Mouse (Mus musculus) embryonic facial prominence, embryonic 14.5 days (tissue): ENCODE data around the gene Psmc5. TPM values are rescaled to one million over a fixed set of nuclear protein-coding genes. Genes with fewer than 3 reads are reported as not detected.

Experiments
- ATAC-seq: fragments of 200-750 bp; cut with Nextera tagmentation; 2 replicates; pipeline ENCODE4 v1.8.0; 2017; ENCODE audit warnings: low read depth, moderate number of reproducible peaks, moderate TSS enrichment
- DNase-seq: peaks from one replicate; pipeline ENCODE4 v3.0.0-alpha.2; 2015; ENCODE audit warnings: low spot score
- H3K27ac ChIP-seq: fragments of 300-500 bp; sonication (generic); replicated peaks from 2 replicates; pipeline ENCODE4 v1.5.1; 2014; ENCODE audit warnings: low read depth, mild to moderate bottlenecking, low read length, moderate library complexity
- H3K27me3 ChIP-seq: fragments of 300-500 bp; sonication (generic); replicated peaks from 2 replicates; pipeline ENCODE4 v1.6.1; 2014; ENCODE audit warnings: low read length; ENCODE audit not compliant: control insufficient read depth, insufficient read depth
- H3K36me3 ChIP-seq: fragments of 300-500 bp; sonication (generic); 2 replicates; pipeline ENCODE4 v1.6.1; 2014; ENCODE audit warnings: low read length, mixed read lengths; ENCODE audit not compliant: control insufficient read depth, insufficient read depth
- H3K4me1 ChIP-seq: fragments of 300-500 bp; sonication (generic); 2 replicates; pipeline ENCODE4 v1.6.1; 2014; ENCODE audit warnings: antibody characterized with exemption, low read length; ENCODE audit not compliant: control insufficient read depth, insufficient read depth
- H3K4me2 ChIP-seq: fragments of 300-500 bp; sonication (generic); 2 replicates; pipeline ENCODE4 v1.6.1; 2014; ENCODE audit warnings: low read depth, mild to moderate bottlenecking, low read length, moderate library complexity, mixed read lengths
- H3K4me3 ChIP-seq: fragments of 300-500 bp; sonication (generic); 2 replicates; pipeline ENCODE4 v1.5.1; 2014; ENCODE audit warnings: low read depth, mild to moderate bottlenecking, low read length
- H3K9ac ChIP-seq: fragments of 300-500 bp; sonication (generic); 2 replicates; pipeline ENCODE4 v1.6.1; 2014; ENCODE audit warnings: low read depth, mild to moderate bottlenecking, low read length, moderate library complexity, mixed read lengths
- H3K9me3 ChIP-seq: fragments of 300-500 bp; sonication (generic); 2 replicates; pipeline ENCODE4 v1.6.1; 2016; ENCODE audit warnings: low read length; ENCODE audit not compliant: control insufficient read depth
- WGBS: fragments of 180-500 bp; shearing (Covaris S2); extraction: QIAGEN DNeasy Blood & Tissue Kit; methylation state at CpG from one replicate; pipeline ENCODE4 v1.1.7; 2014; 5-methylcytosine and 5-hydroxymethylcytosine counted together
- polyA plus RNA-seq: library from polyadenylated mRNA; unstranded; fragments of >200 nt; fragmentation: Nextera tagmentation; extraction: Ambion mirVana; gene quantifications from 2 replicates; pipeline ENCODE4 v1.2.1, GENCODE M21; 2014

Gene Psmc5
- polyA plus RNA-seq, 1 experiment from 2014 or later = 231 TPM

- H3K36me3 ChIP-seq = peaks cover 69% of the 10 kb centered on the region
- H3K9ac ChIP-seq = no peak overlapping the region
- no peaks in the 10 kb centered on the region for H3K9me3 ChIP-seq
- no peaks in the 10 kb centered on the region for H3K27me3 ChIP-seq
- no peak overlapping the region for H3K27ac ChIP-seq
- H3K4me3 ChIP-seq = no peak overlapping the region
- peaks cover 33% of the 10 kb centered on the region for H3K4me1 ChIP-seq
- DNase-seq = no peak
- no peak overlapping the region for H3K4me2 ChIP-seq
- ATAC-seq = no peak
- 90% methylated on average over 10 of the region's 10 CpGs for WGBS
Observed at GRCm38 (mm10) chr11:106266431-106266830, 10.5 kb downstream of the Psmc5 start.

- Histone ChIP-seq H3K27me3 (no peaks in the 10 kb centered on the region), H3K9me3 (no peaks in the 10 kb centered on the region), H3K4me3 (peak overlapping the region; percentile 17; the same call in 1 of the 2 replicates), H3K9ac (no peak overlapping the region; the same call in 1 of the 2 replicates), H3K27ac (peak overlapping the region; percentile 77), H3K36me3 (peaks cover 59% of the 10 kb centered on the region), H3K4me1 (peaks cover 33% of the 10 kb centered on the region), H3K4me2 (peak overlapping the region; percentile 43)
- 66% methylated on average over 13 of the region's 15 CpGs for WGBS
- ATAC-seq = peak; percentile 38; the same call in 1 of the 2 replicates
- peak; percentile 81 for DNase-seq
Observed at GRCm38 (mm10) chr11:106267311-106267852, 11.4 kb downstream of the Psmc5 start.

- 76% methylated on average over 5 of the region's 5 CpGs for WGBS
- Histone ChIP-seq H3K36me3 (peaks cover 54% of the 10 kb centered on the region), H3K27me3 (no peaks in the 10 kb centered on the region), H3K27ac (peak overlapping the region; percentile 77), H3K4me3 (no peak overlapping the region), H3K4me1 (peaks cover 33% of the 10 kb centered on the region), H3K4me2 (peak overlapping the region; percentile 43), H3K9me3 (no peaks in the 10 kb centered on the region), H3K9ac (peak overlapping the region; percentile 27)
- DNase-seq (no peak), ATAC-seq (no peak; the same call in 1 of the 2 replicates)
Observed at GRCm38 (mm10) chr11:106267871-106268270, 11.9 kb downstream of the Psmc5 start.

DNA sequence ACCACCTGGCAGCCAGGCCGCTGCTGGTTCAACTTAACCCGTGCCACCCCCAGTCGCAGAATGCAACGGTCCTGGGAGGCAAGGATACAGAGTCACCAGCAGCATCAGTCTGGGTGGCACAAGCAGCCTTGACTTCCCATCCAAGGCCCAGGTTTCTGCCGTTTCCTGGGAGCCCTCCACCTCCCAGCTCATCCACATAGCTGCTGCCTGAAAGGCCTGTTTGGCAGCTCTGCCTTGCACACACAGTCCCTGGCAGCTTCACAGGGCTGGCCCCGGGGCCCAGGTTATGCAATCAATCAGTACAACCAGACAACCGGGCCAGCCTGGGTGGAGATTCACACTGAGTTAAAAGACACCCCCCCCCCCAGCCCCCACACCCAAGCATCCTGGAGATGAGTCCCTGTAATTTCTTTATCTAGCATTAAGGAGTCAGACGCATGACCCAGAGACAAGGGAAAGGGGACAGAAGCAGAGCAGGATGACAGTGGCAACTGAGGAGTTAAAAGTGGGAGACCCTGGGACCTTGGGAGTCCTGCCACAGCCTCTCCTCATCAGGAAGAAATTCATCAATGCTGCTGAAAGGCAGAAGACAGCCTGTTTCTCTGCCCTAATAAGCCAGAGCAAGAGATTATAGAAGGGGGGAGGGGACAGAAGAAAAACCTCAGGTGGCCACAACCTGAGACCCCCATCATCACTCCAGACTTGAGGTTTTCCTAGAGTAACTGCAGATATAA lies 12.5 kb downstream of the Psmc5 start:
- H3K9me3 ChIP-seq = no peaks in the 10 kb centered on the region
- peaks cover 33% of the 10 kb centered on the region for H3K4me1 ChIP-seq
- WGBS = 37% methylated on average over 8 of the region's 8 CpGs
- H3K4me2 ChIP-seq = peak overlapping the region; percentile 43
- peak; percentile 83 for DNase-seq
- peak overlapping the region; percentile 35 for H3K9ac ChIP-seq
- H3K36me3 ChIP-seq = peaks cover 48% of the 10 kb centered on the region
- no peak for ATAC-seq
- H3K27me3 ChIP-seq = no peaks in the 10 kb centered on the region
- peak overlapping the region; percentile 13; the same call in 1 of the 2 replicates for H3K4me3 ChIP-seq
- H3K27ac ChIP-seq = peak overlapping the region; percentile 77

DNA sequence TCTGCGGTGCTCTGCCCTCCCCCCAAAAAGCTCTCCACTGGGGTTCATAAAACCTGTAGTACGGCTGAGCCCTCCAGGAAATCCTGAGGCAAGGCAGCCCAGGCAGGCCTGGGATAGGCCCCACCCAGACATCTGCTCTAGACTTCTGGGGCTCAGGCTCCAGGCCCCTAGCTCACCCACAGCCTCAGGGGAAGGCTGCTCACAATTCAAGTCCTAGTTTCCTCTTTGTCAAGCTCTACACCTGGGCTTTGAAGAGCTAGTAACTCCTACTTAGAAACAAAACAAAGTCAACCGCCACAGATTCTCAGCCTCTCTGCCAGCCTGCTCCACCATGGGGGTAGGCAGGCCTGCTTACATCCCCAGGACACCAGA lies 13.1 kb downstream of the Psmc5 start:
- Histone ChIP-seq H3K27me3 (no peaks in the 10 kb centered on the region), H3K4me3 (peak overlapping the region; percentile 13; the same call in 1 of the 2 replicates), H3K4me2 (peak overlapping the region; percentile 43), H3K36me3 (peaks cover 42% of the 10 kb centered on the region), H3K9ac (peak overlapping the region; percentile 35), H3K4me1 (peaks cover 33% of the 10 kb centered on the region), H3K9me3 (no peaks in the 10 kb centered on the region), H3K27ac (peak overlapping the region; percentile 77)
- no peak; the same call in 1 of the 2 replicates for ATAC-seq
- peak; percentile 87 for DNase-seq
- WGBS = 28% methylated on average over 3 of the region's 3 CpGs

DNA sequence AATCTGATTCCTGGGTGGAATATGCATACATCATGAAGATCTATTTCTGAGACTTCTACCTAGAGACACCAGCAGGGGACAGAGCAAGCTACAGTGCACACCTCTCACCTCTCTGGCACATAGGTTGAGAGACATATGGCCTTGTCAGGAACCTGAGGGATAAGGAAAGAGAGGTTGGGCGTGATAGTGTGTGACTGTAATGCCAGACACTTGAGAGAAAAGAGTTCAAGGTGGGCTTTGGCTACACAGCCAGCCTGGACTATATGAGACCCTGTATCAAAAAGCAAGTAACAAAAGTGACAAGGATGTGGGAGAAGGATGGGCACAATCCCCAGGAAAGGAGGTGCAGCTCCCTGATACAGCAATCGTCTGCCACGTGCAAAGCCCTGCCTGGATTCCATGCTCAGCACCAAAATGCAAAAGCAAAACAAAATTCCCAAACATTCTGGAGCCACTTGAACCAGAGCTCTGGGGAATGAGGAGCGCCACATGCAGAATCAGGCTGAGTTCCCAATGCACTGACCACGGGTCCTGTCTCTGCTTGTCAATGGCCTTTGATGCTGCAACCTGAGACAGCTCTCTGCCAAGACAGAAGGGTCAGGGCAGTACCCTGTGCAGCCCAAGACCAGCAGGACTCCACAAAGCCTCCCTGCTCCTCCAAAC lies 15.3 kb downstream of the Psmc5 start:
- 25% methylated on average over 5 of the region's 5 CpGs for WGBS
- Histone ChIP-seq H3K4me3 (peak overlapping the region; percentile 98), H3K4me2 (peak overlapping the region; percentile 80), H3K27me3 (no peaks in the 10 kb centered on the region), H3K36me3 (peaks cover 20% of the 10 kb centered on the region), H3K9ac (peak overlapping the region; percentile 99), H3K4me1 (peaks cover 45% of the 10 kb centered on the region), H3K9me3 (no peaks in the 10 kb centered on the region), H3K27ac (peak overlapping the region; percentile 95)
- ATAC-seq = no peak
- no peak for DNase-seq

DNA sequence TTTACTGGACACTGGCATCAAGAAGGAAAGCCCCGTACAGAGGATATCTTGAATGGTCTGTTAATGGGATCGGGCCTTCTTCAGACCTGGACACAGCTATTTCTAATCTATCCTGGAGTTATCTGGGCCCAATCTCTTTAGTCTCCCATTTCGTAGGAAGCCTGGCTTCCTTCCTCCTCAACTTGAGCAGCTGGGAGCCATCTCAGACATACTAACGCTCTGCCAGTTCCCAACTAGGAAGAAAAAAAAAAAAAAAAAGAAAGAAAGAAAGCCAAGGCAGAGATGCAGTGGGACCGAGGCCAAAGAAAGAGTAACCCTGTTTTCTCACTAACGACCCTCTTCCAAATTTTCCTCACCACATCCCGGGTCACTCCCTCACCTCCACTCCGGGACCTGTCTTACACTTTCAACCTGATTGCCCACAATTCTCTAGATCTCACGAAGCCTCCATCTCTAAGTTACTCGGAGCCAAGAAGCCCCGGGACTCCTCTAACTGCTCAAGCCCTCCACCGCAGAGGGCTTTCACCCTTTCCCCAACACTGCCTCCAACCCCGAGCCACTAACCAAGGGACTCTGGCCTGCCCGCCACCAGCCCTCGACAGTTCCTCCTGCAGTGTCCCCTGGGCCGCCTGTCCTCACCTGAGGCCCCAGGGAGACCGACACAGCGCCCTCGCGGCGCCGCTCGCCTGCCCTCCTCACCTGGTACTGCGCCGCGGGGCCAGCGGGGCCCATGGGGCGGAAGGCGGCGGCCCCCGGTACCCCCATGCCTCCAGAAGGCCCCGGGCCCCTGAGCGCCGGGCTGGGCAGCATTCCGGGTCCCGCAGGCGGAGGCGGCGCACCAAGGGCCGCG lies 16.1 kb downstream of the Psmc5 start:
- Histone ChIP-seq H3K4me1 (peaks cover 46% of the 10 kb centered on the region), H3K36me3 (peaks cover 13% of the 10 kb centered on the region), H3K4me2 (peak overlapping the region; percentile 80), H3K27ac (peak overlapping the region; percentile 95), H3K4me3 (peak overlapping the region; percentile 98), H3K9me3 (no peaks in the 10 kb centered on the region), H3K9ac (peak overlapping the region; percentile 99), H3K27me3 (no peaks in the 10 kb centered on the region)
- DNase-seq (peak; percentile 41), ATAC-seq (no peak; the same call in 1 of the 2 replicates)
- under 1% methylated on average over 22 of the region's 41 CpGs for WGBS
